Mouse (Mus musculus) embryonic facial prominence, embryonic 12.5 days (tissue): ENCODE measurements around the gene Tmem198. TPM values are rescaled to one million over a fixed set of nuclear protein-coding genes. Genes with fewer than 3 reads are reported as not detected.

Source experiments
- ATAC-seq: fragments of 200-750 bp; cut with Nextera tagmentation; 2 replicates; pipeline ENCODE4 v1.8.0; 2017; ENCODE audit not compliant: insufficient number of reproducible peaks, insufficient read depth, low FRiP score, low TSS enrichment
- H3K27ac ChIP-seq: fragments of 300-500 bp; sonication (generic); 2 replicates; pipeline ENCODE4 v1.5.1; 2016; ENCODE audit warnings: mild to moderate bottlenecking
- H3K27me3 ChIP-seq: fragments of 300-500 bp; sonication (generic); 2 replicates; pipeline ENCODE4 v1.6.1; 2016; ENCODE audit warnings: mild to moderate bottlenecking, moderate library complexity
- H3K36me3 ChIP-seq: fragments of 300-500 bp; sonication (generic); 2 replicates; pipeline ENCODE4 v1.6.1; 2016; ENCODE audit warnings: mild to moderate bottlenecking
- H3K4me1 ChIP-seq: fragments of 300-500 bp; sonication (generic); 2 replicates; pipeline ENCODE4 v1.6.1; 2016
- H3K4me2 ChIP-seq: fragments of 300-500 bp; sonication (generic); replicated peaks from 2 replicates; pipeline ENCODE4 v1.6.1; 2016; ENCODE audit warnings: mild to moderate bottlenecking, moderate library complexity
- H3K4me3 ChIP-seq: fragments of 300-500 bp; sonication (generic); 2 replicates; pipeline ENCODE4 v1.5.1; 2016; ENCODE audit warnings: mild to moderate bottlenecking
- H3K9ac ChIP-seq: fragments of 300-500 bp; sonication (generic); 2 replicates; pipeline ENCODE4 v1.6.1; 2016; ENCODE audit warnings: mild to moderate bottlenecking, moderate library complexity
- H3K9me3 ChIP-seq: fragments of 300-500 bp; sonication (generic); 2 replicates; pipeline ENCODE4 v1.6.1; 2016; ENCODE audit warnings: mild to moderate bottlenecking, moderate library complexity
- WGBS: fragments of 180-500 bp; shearing (Covaris S2); methylation state at CpG from one replicate; pipeline ENCODE4 v1.1.7; 2016; 5-methylcytosine and 5-hydroxymethylcytosine counted together
- polyA plus RNA-seq: library from polyadenylated mRNA; unstranded; fragments of >200 nt; fragmentation: Nextera tagmentation; extraction: Ambion mirVana; gene quantifications from 2 replicates; pipeline ENCODE4 v1.2.1, GENCODE M21; 2016

The Tmem198 gene
- polyA plus RNA-seq, 1 experiment from 2014 or later = 2.5 TPM

DNA sequence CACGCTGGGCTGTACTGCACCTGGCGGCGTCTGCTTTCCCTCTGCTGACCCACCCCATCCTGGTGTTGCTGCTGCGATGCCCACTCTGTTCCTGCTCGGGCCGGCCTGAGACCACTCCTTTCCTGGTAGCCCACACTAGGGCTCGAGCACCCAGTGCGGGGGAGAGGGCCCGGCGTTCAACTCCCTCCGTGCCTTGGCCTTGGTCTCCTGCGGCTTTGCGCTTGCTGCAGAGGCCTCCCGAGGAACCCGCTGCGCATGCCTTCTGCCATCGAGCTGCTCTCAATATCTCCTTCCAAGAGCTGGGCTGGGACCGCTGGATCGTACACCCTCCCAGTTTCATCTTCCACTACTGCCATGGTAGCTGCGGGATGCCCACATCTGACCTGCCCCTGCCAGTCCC lies 30.3 kb downstream of the Tmem198 start:
- H3K9me3 ChIP-seq = no peaks in the 10 kb centered on the region
- no peak for ATAC-seq
- H3K36me3 ChIP-seq = no peaks in the 10 kb centered on the region
- no peaks in the 10 kb centered on the region for H3K27me3 ChIP-seq
- peaks cover 24% of the 10 kb centered on the region for H3K4me1 ChIP-seq
- no peak overlapping the region for H3K9ac ChIP-seq
- no peak overlapping the region for H3K27ac ChIP-seq
- H3K4me2 ChIP-seq = no peak overlapping the region
- WGBS = 52% methylated on average over 20 of the region's 20 CpGs
- H3K4me3 ChIP-seq = no peak overlapping the region

DNA sequence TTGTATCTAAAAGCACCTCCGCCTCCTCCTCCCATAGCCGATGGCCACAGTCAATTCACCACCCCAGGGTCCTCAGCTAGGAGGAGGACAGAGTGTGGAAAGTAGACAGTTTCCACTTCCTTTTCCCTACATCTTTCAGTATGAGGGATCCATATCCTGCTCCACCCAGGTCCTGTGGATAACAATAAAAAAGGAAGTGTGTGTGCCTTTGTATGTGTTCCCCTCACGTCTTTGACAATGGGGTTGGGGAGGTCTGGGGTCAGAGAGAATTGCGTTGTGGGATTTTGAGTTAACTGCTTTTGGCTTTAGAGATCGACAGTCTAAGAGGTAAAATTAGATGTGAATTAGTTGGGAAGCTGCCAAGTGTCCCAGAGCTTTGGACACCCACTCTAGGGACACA lies 30.8 kb downstream of the Tmem198 start:
- no peak overlapping the region for H3K9ac ChIP-seq
- WGBS = 74% methylated on average over 5 of the region's 5 CpGs
- peaks cover 18% of the 10 kb centered on the region for H3K4me1 ChIP-seq
- H3K4me2 ChIP-seq = no peak overlapping the region
- H3K4me3 ChIP-seq = no peak overlapping the region
- no peak for ATAC-seq
- H3K36me3 ChIP-seq = no peaks in the 10 kb centered on the region
- no peaks in the 10 kb centered on the region for H3K9me3 ChIP-seq
- H3K27ac ChIP-seq = no peak overlapping the region
- H3K27me3 ChIP-seq = no peaks in the 10 kb centered on the region

DNA sequence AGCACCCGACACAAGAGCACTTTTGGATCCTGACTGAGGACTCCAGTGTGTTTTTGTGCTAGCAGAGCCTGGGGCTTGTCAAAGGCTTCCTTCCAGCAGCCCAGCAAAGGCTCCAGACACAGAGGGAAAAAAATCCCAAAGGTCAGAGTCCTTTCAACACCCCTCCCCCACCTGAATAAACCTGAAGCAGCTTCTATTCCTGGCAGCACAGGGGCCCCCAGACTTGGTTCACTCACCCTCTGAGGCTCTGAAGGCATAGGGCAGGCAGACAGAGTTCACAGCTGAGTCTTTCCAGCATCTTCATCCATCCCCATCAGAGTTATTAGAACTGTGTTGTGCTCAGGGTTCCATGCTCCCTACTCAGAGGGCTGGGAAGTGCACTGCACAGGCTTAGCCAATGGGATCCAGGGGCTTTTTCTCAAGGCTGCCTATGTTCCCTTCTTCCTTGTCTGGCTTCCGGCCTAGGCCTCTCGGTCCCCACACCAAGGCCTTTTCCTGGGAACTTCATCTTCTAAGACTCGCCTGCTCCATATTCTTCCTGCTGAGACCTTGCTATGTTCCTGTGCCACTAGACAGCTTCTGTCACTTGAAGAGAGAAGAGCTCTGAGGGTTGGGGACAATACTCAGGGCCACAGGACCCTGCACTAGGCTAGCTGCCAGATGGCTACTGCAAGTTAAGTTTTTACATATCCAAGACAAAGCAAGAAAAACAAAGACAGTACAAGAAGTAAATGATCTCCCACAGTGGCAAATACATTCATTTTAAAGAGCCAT lies 32.3 kb downstream of the Tmem198 start:
- Histone ChIP-seq H3K36me3 (no peaks in the 10 kb centered on the region), H3K4me2 (no peak overlapping the region), H3K4me1 (peaks cover 16% of the 10 kb centered on the region), H3K27me3 (no peaks in the 10 kb centered on the region), H3K4me3 (no peak overlapping the region), H3K27ac (peak overlapping the region; percentile 26; the same call in 1 of the 2 replicates), H3K9me3 (no peaks in the 10 kb centered on the region), H3K9ac (no peak overlapping the region)
- ATAC-seq = no peak
- 43% methylated on average over 4 of the region's 4 CpGs for WGBS

DNA sequence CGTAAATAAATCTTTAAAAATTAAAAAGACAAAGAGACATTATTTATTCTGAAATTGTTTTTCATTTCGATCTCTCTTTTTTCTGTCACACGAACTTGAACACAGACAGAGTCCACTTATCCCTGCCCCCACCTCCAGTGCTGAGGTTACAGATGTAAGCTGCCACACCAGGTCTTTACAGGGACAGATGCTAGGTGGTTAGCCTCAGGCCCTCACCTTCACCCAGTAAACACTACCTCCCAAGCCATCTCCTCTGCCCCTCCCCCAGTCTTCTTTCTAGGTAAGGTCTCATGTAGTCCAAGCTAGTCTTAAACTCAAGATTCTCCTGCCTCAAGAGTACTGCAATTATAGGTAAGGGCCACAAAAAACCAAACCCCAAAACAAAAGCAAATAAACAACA lies 33.2 kb downstream of the Tmem198 start:
- Histone ChIP-seq H3K9me3 (no peaks in the 10 kb centered on the region), H3K36me3 (no peaks in the 10 kb centered on the region), H3K4me2 (no peak overlapping the region), H3K4me3 (no peak overlapping the region), H3K27me3 (no peaks in the 10 kb centered on the region), H3K9ac (no peak overlapping the region), H3K4me1 (peaks cover 6% of the 10 kb centered on the region; the same call in 1 of the 2 replicates), H3K27ac (no peak overlapping the region)
- WGBS = 84% methylated on average over 3 of the region's 3 CpGs
- ATAC-seq = no peak

DNA sequence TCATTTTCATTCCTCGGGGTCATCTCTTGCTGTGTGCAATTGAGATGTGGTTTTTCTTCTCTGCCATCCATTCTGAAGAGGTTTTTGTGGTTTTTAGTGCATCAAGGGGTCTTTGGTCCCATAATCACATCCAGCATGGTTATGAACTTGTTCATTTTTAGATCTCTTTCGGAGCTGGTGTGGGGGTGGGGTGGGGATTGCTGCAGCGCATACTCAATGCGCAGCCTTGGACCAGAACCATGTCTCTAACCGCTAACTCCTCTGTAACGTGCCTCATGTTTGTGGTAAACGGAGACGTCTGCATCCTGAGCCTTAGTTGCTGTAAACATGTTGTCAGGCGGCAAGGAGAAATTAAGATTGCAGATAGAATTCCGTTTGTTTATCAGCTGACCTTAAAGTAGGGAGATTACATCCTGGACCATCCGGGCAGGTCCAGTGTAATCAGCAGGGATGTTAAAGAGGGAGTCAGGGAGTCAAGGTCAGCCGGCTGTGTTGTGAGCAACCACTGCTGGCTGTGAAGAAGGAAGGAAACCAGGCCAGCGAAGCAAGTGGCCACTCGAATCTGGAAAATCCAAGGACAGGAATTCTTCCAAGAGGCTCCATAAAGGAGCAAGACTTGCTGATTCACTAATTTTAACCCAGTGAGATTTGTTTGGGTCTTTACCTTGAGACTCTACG lies 37.5 kb downstream of the Tmem198 start:
- Histone ChIP-seq H3K27me3 (no peaks in the 10 kb centered on the region), H3K4me2 (no peak overlapping the region), H3K9ac (no peak overlapping the region), H3K4me1 (peaks cover 5% of the 10 kb centered on the region; the same call in 1 of the 2 replicates), H3K9me3 (no peaks in the 10 kb centered on the region), H3K36me3 (no peaks in the 10 kb centered on the region), H3K27ac (no peak overlapping the region), H3K4me3 (no peak overlapping the region)
- WGBS = 67% methylated on average over 15 of the region's 15 CpGs
- no peak for ATAC-seq

DNA sequence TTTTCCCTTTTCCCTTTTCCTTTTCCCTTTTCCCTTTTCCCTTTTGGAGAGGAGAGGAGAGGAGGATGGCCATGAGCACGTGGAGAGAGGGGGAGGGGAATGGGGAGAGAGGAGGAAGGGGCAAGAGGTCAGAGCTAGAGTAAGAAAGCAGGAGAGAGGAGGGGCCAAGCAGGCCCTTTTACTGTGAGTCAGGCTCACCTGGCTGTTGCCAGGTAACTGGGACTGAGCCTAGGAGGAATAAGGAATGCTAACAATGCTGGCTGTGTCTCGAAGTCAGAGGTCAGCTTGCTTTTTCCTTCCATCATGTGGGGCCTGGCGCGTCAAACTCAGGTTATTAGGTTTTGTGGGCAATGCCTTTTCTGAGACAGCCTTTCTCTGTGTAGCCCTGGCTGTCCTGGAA lies 38.7 kb downstream of the Tmem198 start:
- H3K4me2 ChIP-seq = no peak overlapping the region
- no peak for ATAC-seq
- WGBS = 47% methylated on average over 4 of the region's 4 CpGs
- H3K4me1 ChIP-seq = peaks cover 5% of the 10 kb centered on the region; the same call in 1 of the 2 replicates
- H3K9me3 ChIP-seq = no peaks in the 10 kb centered on the region
- no peak overlapping the region for H3K9ac ChIP-seq
- no peaks in the 10 kb centered on the region for H3K27me3 ChIP-seq
- no peaks in the 10 kb centered on the region for H3K36me3 ChIP-seq
- H3K4me3 ChIP-seq = no peak overlapping the region
- H3K27ac ChIP-seq = peak overlapping the region; percentile 67

DNA sequence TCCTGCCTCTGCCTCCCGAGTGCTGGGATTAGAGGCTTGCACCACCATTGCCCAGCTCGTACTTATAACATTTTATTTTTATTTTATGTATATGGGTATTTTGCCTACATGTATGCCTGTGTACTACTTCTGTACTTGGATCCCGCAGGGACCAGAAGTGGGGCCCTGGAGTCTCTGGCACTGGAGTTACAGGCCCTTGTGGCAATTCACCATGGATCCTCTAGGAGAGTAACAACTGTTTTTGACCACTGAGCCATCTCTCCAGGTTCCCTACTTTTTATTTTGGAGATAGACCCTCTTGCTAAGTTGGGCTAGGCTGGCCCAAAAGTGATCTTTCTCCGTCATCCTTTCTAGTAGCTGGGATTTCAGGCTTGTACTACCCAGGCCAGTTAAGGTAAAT lies 39.1 kb downstream of the Tmem198 start:
- no peak for ATAC-seq
- 94% methylated on average over 4 of the region's 4 CpGs for WGBS
- Histone ChIP-seq H3K9me3 (no peaks in the 10 kb centered on the region), H3K36me3 (no peaks in the 10 kb centered on the region), H3K9ac (no peak overlapping the region), H3K27ac (peak overlapping the region; percentile 67), H3K4me3 (no peak overlapping the region), H3K4me2 (no peak overlapping the region), H3K4me1 (peaks cover 5% of the 10 kb centered on the region; the same call in 1 of the 2 replicates), H3K27me3 (no peaks in the 10 kb centered on the region)

DNA sequence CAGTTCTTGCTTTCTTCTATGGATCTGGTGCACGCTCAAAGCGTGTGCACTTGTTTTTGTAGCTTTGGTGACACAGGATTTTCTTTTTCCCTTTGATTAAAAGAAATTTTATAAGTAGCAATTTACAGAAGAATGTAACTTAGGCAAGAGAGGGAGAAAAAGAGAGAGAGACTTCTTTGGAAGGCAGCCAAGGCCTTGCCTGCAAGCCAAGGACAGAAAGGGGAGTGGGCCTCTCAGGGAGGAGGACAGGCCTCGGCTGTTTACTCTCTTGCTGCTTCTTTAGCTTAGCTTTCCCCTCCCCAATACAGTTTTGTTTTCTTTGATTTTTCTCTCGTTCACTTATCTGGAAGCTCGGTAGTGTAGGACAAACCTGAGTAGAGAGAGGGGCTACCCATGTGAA lies 40.2 kb downstream of the Tmem198 start:
- Histone ChIP-seq H3K27me3 (no peaks in the 10 kb centered on the region), H3K4me2 (no peak overlapping the region), H3K27ac (peak overlapping the region; percentile 67), H3K4me1 (peaks cover 5% of the 10 kb centered on the region; the same call in 1 of the 2 replicates), H3K4me3 (no peak overlapping the region), H3K9ac (no peak overlapping the region), H3K9me3 (no peaks in the 10 kb centered on the region), H3K36me3 (no peaks in the 10 kb centered on the region)
- ATAC-seq = no peak
- 70% methylated on average over 5 of the region's 5 CpGs for WGBS

DNA sequence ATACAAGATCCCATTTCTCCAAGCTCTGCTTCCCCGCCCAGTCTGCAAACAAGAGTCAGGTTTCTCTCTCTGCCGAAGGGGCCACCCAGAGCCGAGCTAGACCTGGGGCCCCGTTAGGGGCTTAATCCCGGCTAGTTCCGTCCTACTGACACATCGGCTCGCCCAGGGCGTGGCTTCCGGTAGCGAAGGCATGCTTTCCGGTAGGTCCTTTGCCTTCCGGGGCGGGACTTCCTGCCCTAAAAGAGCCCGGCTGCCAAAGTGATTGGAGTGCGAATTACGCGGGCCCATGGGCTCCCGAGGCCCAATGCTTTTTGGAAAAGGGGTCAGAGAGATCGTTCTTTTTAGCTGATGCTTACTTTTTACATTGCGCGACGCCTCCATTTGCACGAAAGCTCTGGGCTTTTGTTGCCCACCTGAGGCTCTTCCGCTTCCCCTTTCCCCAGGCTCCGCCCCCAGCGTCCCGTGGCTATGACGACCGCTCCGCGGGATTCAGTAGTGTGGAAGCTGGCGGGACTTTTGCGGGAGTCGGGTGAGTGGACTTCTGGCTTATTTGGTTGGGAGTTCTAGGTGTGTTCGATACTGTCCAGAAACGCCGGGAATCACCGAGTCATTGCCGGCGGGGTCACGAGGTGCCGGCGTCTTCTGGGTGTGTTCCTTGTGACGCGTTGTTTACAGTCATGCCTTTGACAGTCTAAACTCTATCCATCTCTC lies 42.1 kb downstream of the Tmem198 start, which contains the start of gene Stk11ip:
TSS of gene Stk11ip (plus strand) at position 209 of the 711 bp plus-strand sequence.
- peak within 1 kb of the TSS; percentile 95 for H3K27ac ChIP-seq
- peak within 1 kb of the TSS; percentile 44 for H3K9ac ChIP-seq
- H3K36me3 ChIP-seq = 0 out of 2 replicates have a peak, but pooled peaks cover 11% of the 10 kb centered on the region
- H3K4me1 ChIP-seq = peaks cover 5% of the 10 kb centered on the region; the same call in 1 of the 2 replicates
- no peaks in the 10 kb centered on the region for H3K9me3 ChIP-seq
- H3K27me3 ChIP-seq = no peaks in the 10 kb centered on the region
- H3K4me2 ChIP-seq = peak within 1 kb of the TSS; percentile 66
- peak within 1 kb of the TSS; percentile 66 for H3K4me3 ChIP-seq
- WGBS = under 1% methylated on average over 46 of the region's 46 CpGs
- peak; percentile 94 for ATAC-seq

DNA sequence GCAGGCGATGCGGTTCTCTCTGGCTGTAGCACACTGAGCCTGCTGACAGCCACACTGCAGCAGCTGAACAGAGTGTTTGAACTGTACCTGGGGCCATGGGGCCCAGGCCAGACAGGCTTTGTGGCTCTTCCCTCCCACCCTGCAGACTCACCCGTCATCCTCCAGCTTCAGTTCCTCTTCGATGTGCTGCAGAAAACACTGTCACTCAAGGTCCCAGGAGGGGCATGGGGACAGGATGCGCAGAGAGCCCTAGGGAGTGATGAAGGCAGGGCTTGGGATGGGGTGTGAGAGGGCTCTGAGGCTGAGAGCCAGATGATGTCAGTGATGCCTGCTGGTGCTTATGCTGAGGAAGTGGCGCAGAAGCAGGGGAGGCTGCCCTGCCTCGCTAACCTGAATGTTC lies 45.3 kb downstream of the Tmem198 start:
- 85% methylated on average over 7 of the region's 7 CpGs for WGBS
- Histone ChIP-seq H3K9me3 (no peaks in the 10 kb centered on the region), H3K27me3 (no peaks in the 10 kb centered on the region), H3K4me2 (no peak overlapping the region), H3K9ac (no peak overlapping the region), H3K36me3 (peaks cover 38% of the 10 kb centered on the region), H3K4me1 (no peaks in the 10 kb centered on the region; the same call in 1 of the 2 replicates), H3K27ac (no peak overlapping the region), H3K4me3 (no peak overlapping the region)
- ATAC-seq = no peak

DNA sequence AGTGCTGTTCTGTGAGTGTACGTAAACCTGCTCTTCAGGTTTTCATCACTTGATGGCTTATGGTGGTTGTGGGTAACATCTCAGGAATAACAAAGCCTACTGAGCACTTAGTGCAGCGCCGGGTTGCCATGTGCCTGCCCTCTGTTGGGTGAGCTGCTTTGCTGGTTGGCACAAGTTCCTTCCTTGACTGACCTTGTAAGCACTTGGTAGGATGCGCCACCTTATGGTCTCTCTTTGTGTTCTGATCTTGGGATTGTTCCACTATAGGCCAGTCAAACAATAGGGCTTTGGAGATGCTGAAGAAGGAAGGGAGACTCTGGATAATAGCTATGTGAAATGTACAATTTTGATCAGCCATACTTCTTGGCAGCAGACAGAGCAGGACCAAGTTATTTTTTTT lies 51.2 kb downstream of the Tmem198 start:
- Histone ChIP-seq H3K27ac (no peak overlapping the region), H3K4me1 (no peaks in the 10 kb centered on the region), H3K27me3 (no peaks in the 10 kb centered on the region), H3K9ac (no peak overlapping the region), H3K4me2 (no peak overlapping the region), H3K36me3 (peaks cover 78% of the 10 kb centered on the region), H3K4me3 (no peak overlapping the region), H3K9me3 (no peaks in the 10 kb centered on the region)
- WGBS = 87% methylated on average over 4 of the region's 4 CpGs
- no peak for ATAC-seq
